ENCODE assay signal across 27 mouse cellular contexts in the genomic region with DNA sequence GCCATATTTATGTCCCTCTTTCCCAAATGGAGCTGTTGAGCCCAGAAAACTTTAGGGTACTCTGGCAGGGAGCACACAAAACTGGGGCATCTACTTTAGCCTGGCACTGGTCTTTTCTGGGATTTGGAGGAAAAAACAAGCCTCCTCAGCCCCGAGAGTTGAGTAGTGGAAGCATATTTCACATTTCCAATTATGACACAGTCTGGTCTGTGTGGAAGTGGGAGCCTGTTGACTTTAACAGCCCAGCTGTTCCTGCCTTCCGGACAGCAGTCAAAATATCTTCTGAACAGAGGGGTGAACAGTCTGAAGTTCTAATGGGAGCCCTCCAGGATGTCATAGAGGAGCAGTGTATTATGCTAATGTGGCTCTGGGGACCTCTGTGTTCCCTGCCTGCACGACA.
DNase-seq lines count a peak whose midpoint lies in the region; ATAC-seq and TF ChIP-seq lines count a peak whose summit lies in the region.
"Had no signal": no experiment of that assay in that cellular context is flagged by ENCODE, and none has a peak within 500 bp of the region (broad histone marks: within the 10 kb centered on the region; RNA-seq: fewer than 3 reads in every experiment).

No protein-coding gene starts in this region.

- H3K9me3 ChIP-seq in kidney, postnatal 0 days (replicated peaks; ENCODE audit: low read length) = no peaks in the 10 kb centered on the region
- H3K9me3 ChIP-seq: embryonic facial prominence, embryonic 12.5 days; embryonic facial prominence, embryonic 15.5 days; forebrain, embryonic 15.5 days; heart, embryonic 12.5 days; heart, embryonic 15.5 days had no signal

- no peak overlapping the region for H3K4me3 ChIP-seq in kidney, postnatal 0 days (replicated peaks; ENCODE audit: low read depth, low read length)
- H3K4me3 ChIP-seq: embryonic facial prominence, embryonic 12.5 days; embryonic facial prominence, embryonic 15.5 days; forebrain, embryonic 15.5 days; heart, embryonic 12.5 days; heart, embryonic 15.5 days had no signal

- no peaks in the 10 kb centered on the region for H3K27me3 ChIP-seq in kidney, postnatal 0 days (ENCODE audit: insufficient read depth, low read length)
- H3K27me3 ChIP-seq: embryonic facial prominence, embryonic 12.5 days; embryonic facial prominence, embryonic 15.5 days; forebrain, embryonic 15.5 days; heart, embryonic 12.5 days; heart, embryonic 15.5 days; Patski had no signal

- H3K9ac ChIP-seq in kidney, postnatal 0 days (ENCODE audit: low read depth, low read length) = no peak overlapping the region
- H3K9ac ChIP-seq: embryonic facial prominence, embryonic 12.5 days; embryonic facial prominence, embryonic 15.5 days; forebrain, embryonic 15.5 days; heart, embryonic 12.5 days; heart, embryonic 15.5 days; hindbrain, embryonic 14.5 days had no signal

- no peaks in the 10 kb centered on the region for H3K4me1 ChIP-seq in kidney, postnatal 0 days (replicated peaks; ENCODE audit: insufficient read depth, low read length)
- H3K4me1 ChIP-seq: embryonic facial prominence, embryonic 12.5 days; embryonic facial prominence, embryonic 15.5 days; forebrain, embryonic 15.5 days; heart, embryonic 12.5 days; heart, embryonic 15.5 days had no signal

- ATAC-seq in frontal cortex, adult (ENCODE audit: low TSS enrichment) = peak; percentile 80
- no peak for ATAC-seq in kidney, postnatal 0 days (replicated peaks; ENCODE audit: low FRiP score, low read depth)
- ATAC-seq: forebrain, embryonic 15.5 days; hindbrain, postnatal 0 days; inflammation-experienced regulatory T-cells, adult 6 months; Patski had no signal

- H3K4me2 ChIP-seq in kidney, postnatal 0 days (ENCODE audit: low read length) = no peak overlapping the region
- H3K4me2 ChIP-seq: embryonic facial prominence, embryonic 12.5 days; embryonic facial prominence, embryonic 15.5 days; forebrain, embryonic 15.5 days; heart, embryonic 12.5 days; heart, embryonic 15.5 days; hindbrain, embryonic 14.5 days had no signal

- no peak for DNase-seq in frontal cortex, postnatal 36 days (ENCODE audit: low spot score in 2 of 2)
- DNase-seq in kidney, postnatal 0 days (ENCODE audit: low spot score) = peak; percentile 19
- no peak for DNase-seq in kidney, postnatal 36 days
- DNase-seq in layer of hippocampus, adult 9-11 months = peak; percentile 11
- DNase-seq in layer of hippocampus, postnatal 14 days (ENCODE audit: low spot score in 2 of 2) = no peak
- peak; percentile 31 for DNase-seq in brain, adult 2 months (ENCODE audit: low read depth, low spot score)
- DNase-seq: adrenal gland, postnatal 10 days; adrenal gland, postnatal 36 days; B cell, adult 2 months; cerebellum, adult 11 months; cerebellum, adult 2 months; cerebellum, adult 9-11 months; cerebellum, postnatal 25 days; gastrocnemius, postnatal 25 days; heart, postnatal 14 days; heart, postnatal 4 days had no signal

- TF ChIP-seq CTCF in kidney, postnatal 0 days (IDR thresholded peaks at IDR 0.05; ENCODE audit: low read depth) = no peak

- no peak overlapping the region for H3K27ac ChIP-seq in kidney, postnatal 0 days
- H3K27ac ChIP-seq: embryonic facial prominence, embryonic 12.5 days; embryonic facial prominence, embryonic 15.5 days; forebrain, embryonic 15.5 days; heart, embryonic 15.5 days; hindbrain, embryonic 14.5 days; hindbrain, postnatal 0 days had no signal

- H3K36me3 ChIP-seq in kidney, postnatal 0 days (ENCODE audit: insufficient read depth, low read length) = no peaks in the 10 kb centered on the region
- H3K36me3 ChIP-seq: embryonic facial prominence, embryonic 12.5 days; embryonic facial prominence, embryonic 15.5 days; forebrain, embryonic 15.5 days; G1E; heart, embryonic 12.5 days; heart, embryonic 15.5 days had no signal

- WGBS in kidney, postnatal 0 days = 61% methylated on average over 3 of the region's 3 CpGs

Comparison
In these comparisons a context has a peak if more than half of its experiments do, and no peak if none do; other contexts are left out.
1. DNase-seq: peak in kidney, postnatal 0 days (single experiment), layer of hippocampus, adult 9-11 months (single experiment) and brain, adult 2 months (single experiment); none in frontal cortex, postnatal 36 days (0 of 2), kidney, postnatal 36 days (0 of 2) and layer of hippocampus, postnatal 14 days (0 of 2).